Mouse (Mus musculus) layer of hippocampus, postnatal 14 days (tissue): Measurements from ENCODE around the gene Plcb1. TPM values are rescaled to one million over a fixed set of nuclear protein-coding genes. Genes with fewer than 3 reads are reported as not detected.
A peak's percentile ranks its signal among the peaks of the same experiment; 100 is the strongest.

Experiments used
- DNase-seq, 2 experiments: peaks; one replicate each; pipeline ENCODE4 v3.0.0; 2021 to 2022; ENCODE audit warnings: low spot score in 2 of 2, mixed read lengths in 1 of 2
- total RNA-seq, 2 experiments: library from RNA; stranded (reverse); gene quantifications; 2 replicates each; pipeline ENCODE4 v1.2.3; 2021

Plcb1 gene
- total RNA-seq, 2 experiments from 2014 or later = 123 to 129 TPM

DNA sequence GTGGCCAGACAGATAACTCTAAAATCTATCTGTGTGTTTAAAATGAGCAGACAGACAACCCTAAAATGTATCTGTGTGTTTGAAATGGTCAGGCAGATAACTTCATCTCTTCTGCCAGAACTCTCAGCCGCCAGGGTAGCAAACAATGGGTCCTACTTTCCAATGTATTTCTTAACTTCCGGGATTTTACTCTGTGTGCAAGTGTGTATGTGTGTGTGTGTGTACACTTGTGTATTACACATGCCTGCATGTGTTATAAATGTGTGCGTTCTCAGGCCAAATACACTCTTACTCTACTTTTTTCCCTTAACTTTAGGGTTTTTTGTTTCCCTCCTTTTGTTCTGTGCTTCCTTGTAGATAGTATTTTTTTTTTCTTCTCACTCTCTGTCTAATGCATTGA, 610.5 kb downstream of the Plcb1 start:
- DNase-seq = no peak

- DNase-seq = no peak
Observed at GRCm38 (mm10) chr2:135397970-135398369, 612.1 kb downstream of the Plcb1 start.

DNA sequence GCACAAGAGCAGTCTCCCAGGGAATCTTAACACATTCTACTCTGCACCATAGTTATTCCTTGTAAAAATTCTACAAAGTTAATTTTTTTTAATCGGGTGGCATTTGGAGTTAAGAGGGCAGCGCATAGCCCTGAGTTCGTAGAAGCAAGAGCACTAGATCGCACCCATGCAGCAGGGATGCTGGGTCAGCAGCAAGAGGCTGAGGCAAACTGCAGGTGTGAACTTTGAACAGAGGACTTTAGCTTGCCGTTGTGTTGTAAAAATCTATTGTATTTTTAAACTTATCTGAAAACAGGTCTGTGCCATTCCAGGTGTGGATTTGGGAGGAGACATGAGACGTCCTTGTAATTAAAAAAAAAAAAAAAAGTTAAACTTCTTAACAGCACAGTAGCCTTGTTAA, 613.9 kb downstream of the Plcb1 start:
- no peak for DNase-seq

DNA sequence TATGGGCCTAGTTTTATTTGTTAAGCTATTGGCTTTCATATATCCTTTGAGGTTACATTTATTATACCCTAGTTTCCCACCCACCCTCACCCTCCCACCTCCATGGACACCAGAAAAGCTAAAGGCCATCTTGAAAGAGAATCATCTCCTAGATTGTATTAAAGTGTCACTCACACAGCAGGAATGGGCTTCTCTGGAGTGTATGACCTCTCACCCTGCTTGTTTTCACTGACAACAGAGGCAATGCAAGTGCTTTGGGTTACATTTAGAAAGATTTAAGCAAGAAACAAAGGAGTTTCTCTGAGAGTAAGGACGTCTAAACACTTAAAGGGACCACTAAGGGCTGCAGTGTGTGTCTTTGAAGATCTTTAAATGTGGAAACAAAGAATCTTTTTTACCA, 617.0 kb downstream of the Plcb1 start:
- no peak for DNase-seq

- DNase-seq = no peak
Observed at GRCm38 (mm10) chr2:135403344-135403743, 617.5 kb downstream of the Plcb1 start.

DNA sequence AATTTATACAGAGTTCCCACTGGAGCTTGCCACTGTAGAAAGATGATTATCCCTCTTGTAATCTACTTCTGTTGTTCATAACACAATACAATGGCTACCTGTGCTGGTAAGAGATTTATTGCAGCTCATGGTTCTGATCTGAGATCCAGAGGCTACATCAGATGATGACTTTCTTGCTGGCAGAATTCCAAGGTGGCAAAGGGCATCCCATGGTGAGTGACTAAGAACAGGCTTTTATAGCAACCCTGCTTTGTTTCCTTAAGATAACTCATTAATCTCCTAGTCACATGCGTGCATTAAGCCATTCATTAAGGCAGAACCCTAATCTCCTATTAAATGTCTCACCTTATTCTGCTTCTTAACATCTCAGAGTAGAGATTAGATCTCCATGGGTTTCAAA, 618.2 kb downstream of the Plcb1 start:
- DNase-seq = no peak

DNA sequence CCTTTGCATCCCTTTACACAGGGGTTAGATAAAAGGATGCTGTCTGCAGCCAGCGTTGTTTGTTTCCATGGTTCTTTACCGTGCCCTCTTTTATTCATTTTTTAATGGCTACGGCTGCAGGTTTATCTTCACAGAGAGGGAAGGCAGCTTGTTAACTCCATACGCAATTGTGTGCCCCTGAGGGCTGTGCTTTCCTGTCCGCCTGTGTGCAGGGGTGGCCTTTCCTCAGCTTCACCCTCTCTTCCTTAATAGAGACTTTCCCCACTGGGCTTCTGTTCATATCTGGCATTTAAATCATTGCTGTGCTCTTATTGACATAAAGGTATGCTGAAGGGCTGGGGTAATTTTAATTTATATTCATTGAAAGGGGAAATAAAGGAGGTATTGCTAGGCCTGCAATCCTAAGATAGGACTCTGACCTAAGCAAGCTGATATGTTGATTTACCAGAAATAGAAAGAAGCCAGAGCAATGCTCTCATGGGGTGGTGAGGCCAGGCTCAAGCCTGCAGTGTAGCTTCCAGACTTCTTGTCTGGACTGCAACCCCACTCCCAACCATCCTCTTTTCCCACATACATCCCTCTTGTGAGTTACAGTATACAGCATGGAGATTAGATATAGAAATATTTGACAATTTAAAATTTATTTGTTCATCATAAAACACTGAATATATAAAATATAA, 623.7 kb downstream of the Plcb1 start:
- no peak for DNase-seq

GRCm38 (mm10) chr2:135411675-135412074, 625.8 kb downstream of the Plcb1 start:
- DNase-seq = no peak

GRCm38 (mm10) chr2:135415137-135415536, 629.3 kb downstream of the Plcb1 start:
- no peak for DNase-seq

- no peak for DNase-seq
Observed at GRCm38 (mm10) chr2:135419301-135419700, 633.4 kb downstream of the Plcb1 start.

DNA sequence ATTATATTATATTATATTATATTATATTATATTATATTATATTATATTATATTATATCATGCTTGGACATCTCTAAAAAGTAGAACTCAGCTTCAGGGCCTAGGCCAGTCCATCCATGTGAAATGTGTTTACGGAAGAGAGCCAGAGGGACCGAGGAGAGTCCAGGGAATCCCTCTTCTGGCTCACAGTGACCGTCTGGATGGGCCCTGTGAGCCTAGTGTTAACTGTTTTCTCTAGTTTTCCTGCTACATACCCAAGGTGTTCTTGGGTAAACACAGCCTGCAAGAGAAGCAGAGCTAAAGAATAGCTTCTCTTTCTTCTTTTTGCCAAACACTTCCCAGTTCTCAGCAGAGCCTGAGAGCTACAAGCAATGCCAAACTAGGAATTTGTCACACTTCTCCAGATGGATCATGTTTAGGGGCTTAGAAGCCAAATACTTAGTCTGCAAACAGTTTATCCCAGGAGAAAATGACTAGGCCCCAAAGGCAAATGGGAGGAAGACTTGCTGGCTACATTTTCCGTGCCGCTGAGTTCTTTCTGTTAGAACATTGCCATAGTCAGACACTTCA, 649.2 kb downstream of the Plcb1 start:
- peak in 1 of 2 experiments; percentile 10 for DNase-seq

GRCm38 (mm10) chr2:135439034-135439433, 653.2 kb downstream of the Plcb1 start:
- DNase-seq = no peak

DNA sequence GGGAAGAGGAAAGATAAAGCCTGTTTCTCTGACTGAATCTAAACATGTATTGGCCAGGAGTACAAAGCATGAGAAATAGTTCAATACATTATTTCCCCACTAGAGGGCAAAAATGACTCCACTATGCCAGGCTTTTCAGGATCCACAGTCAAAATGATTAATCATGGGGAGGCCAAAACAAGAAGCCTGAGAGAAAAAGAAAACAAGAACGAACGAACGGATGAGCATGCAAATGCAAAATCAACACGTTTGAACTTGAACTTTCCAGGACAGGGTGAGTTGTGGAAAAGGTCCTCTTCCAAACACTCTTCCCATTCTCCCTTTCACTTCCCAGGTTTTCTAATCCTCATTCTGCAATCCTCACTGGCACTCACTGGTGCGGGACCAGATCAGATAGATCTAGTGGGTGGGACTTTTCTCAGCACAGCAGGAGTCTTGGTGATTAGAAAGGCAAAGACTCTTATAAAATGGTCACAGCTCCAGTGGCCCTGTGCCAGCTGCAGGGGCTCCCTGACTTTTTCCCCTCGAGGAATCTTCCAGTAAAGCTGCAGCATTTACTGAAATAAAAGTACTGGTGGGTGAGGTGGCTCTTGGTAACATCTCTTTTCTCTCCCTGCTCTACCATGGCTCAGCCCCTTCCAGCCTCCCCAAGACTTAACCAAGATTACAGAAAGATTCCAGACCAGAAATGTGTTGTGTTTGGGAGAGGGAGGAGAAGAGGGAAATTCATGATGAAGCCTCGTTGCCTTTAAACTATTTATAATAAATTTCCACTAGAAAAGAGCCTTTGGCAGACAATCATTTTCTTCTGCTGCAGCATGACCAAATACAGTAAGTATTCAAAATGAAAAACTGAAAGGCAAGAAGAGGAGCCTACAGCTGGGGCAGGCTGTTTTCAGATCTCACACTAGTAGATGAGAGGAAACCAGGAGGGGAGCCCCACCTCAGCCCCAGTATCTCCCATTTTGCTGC, 654.0 kb downstream of the Plcb1 start:
- DNase-seq = peak in 1 of 2 experiments; percentile 70

DNA sequence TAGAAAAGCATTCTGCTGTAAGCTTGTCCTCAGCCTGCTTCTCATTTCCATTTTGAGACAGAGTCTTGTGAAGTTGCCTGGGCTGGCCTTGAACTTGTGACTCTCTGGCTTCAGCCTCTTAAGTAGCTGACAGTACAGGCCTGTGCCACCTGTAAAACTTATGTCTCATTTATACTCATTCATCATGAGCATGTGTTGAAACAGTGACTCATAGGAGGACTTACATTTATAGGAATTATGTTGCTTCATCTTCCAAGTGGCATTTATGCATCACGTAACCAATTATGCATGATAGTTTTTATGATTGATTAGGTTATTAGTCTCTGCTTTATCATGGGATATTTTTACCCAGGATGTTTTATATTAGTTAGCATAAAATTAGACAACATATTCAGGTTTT, 667.7 kb downstream of the Plcb1 start:
- DNase-seq = no peak

- no peak for DNase-seq
Observed at GRCm38 (mm10) chr2:135454015-135454414, 668.1 kb downstream of the Plcb1 start.

DNA sequence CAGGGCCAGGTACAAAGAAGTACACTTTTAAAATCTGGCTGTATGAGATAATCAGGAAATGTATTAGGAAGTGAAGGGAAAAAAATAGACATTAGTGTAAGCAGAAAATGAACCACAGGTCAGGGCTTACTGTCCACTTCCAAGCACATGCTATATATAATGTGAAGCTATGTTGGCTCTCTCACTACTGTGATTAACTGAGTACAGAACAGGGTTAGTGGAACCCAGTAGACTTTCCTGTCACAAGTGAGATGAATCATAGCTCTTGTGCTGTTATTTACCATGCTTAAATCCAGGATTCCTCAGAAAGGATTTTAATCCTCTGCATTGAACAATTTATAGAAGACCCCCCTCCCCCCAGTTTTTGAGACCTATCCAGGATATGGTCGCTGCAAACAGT, 668.6 kb downstream of the Plcb1 start:
- no peak for DNase-seq

GRCm38 (mm10) chr2:135467895-135468294, 682.0 kb downstream of the Plcb1 start:
- DNase-seq = no peak

DNA sequence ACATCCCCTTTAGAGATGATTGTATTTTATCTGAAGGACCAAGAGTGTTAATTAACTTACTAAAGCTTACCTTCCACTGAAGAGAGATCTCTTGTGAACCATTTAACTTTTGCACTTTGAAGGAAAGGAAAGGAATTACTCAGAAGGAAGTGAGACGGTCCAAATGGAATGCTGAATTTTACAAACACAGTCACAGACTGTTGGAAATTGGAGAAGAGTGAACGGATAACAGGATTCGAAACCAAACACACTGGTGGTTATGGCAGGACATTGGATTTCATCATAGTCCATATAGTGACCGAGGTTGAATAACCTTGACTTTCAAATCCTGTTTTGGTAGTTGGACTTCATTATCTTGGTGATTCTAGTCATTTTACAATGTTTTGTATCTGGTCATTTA, 688.2 kb downstream of the Plcb1 start:
- DNase-seq = no peak

DNA sequence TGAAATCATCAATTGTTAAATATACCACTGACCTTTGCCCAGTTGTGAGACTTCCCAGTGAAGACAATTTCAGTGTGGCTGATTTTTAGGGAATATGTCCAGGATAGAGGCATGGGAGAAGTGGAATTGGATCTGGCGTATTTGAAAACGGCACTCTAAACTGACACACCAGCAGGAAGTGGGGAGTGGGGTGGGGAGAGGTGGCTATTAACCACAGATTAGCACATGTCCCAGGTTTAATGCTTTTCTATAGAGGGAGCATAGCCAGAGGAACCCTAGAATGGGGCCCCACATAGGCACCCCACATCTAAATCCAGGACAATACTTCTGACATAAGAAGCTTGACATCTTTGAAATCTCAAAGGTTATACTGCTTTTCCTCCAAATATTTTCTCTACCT, 699.4 kb downstream of the Plcb1 start:
- DNase-seq = no peak

DNA sequence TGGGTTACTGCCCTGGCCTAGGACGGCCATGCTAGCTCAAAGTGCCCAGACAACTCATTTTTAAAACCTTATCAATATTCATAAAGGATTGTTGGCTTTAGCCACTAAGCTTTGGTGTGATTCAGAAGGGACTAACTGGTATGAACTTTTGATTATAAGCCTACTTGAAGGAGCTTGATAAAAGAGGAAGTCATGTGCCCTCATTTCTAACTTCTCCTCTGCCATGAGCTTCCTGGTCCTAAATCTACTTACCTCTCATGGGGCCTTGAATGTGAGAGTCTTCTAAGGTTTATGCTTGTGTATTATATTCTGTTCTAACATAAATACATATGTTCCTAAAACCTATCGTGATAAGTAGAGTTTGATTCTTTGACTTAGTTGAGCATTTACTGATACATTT, 702.4 kb downstream of the Plcb1 start:
- no peak for DNase-seq

- DNase-seq = no peak
Observed at GRCm38 (mm10) chr2:135489127-135489526, 703.3 kb downstream of the Plcb1 start.

GRCm38 (mm10) chr2:135492777-135493176, 706.9 kb downstream of the Plcb1 start:
- no peak for DNase-seq
